Mouse (Mus musculus) small intestine, adult 2 months (tissue): ENCODE results near the gene Abcc12. TPM values are rescaled to one million over a fixed set of nuclear protein-coding genes. Genes with fewer than 3 reads are reported as not detected.

Experiments
- H3K27ac ChIP-seq: fragments of 200-500 bp; 2 replicates; pipeline ENCODE4 v1.5.1; 2012; ENCODE audit warnings: low read depth, low read length, control low read depth, inconsistent platforms; ENCODE audit not compliant: insufficient read depth
- H3K27me3 ChIP-seq: fragments of 200-500 bp; 2 replicates; pipeline ENCODE4 v1.6.1; 2012; ENCODE audit warnings: mild to moderate bottlenecking, moderate library complexity, low read length, inconsistent platforms; ENCODE audit not compliant: control insufficient read depth, insufficient read depth
- H3K36me3 ChIP-seq: fragments of 200-500 bp; 2 replicates; pipeline ENCODE4 v1.6.1; 2012; ENCODE audit warnings: mild to moderate bottlenecking, low read length, control low read depth, inconsistent platforms; ENCODE audit not compliant: control insufficient read depth, insufficient read depth
- H3K4me1 ChIP-seq: fragments of 200-500 bp; 2 replicates; pipeline ENCODE4 v1.6.1; 2012; ENCODE audit warnings: low read length, inconsistent platforms, mixed read lengths; ENCODE audit not compliant: control insufficient read depth, insufficient read depth, insufficient read length
- H3K4me3 ChIP-seq: fragments of 200-500 bp; 2 replicates; pipeline ENCODE4 v1.5.1; 2012; ENCODE audit warnings: low read depth, mild to moderate bottlenecking, control low read depth, inconsistent platforms, low read length, moderate library complexity
- CTCF ChIP-seq: fragments of 200-500 bp; IDR thresholded peaks from 2 replicates; pipeline ENCODE4 v1.5.1; 2012; ENCODE audit warnings: low read depth, mild to moderate bottlenecking, control low read depth, inconsistent platforms, low read length, moderate library complexity, mixed read lengths; ENCODE audit not compliant: insufficient replicate concordance, insufficient read length; ENCODE audit errors: extremely low read depth
- POLR2A ChIP-seq: fragments of 200-500 bp; IDR thresholded peaks from 2 replicates; pipeline ENCODE4 v1.6.1; 2012; ENCODE audit warnings: low read depth, mild to moderate bottlenecking, control low read depth, inconsistent platforms, low read length, moderate library complexity
- WGBS: fragments of 180-500 bp; shearing (Covaris S2); methylation state at CpG from one replicate; pipeline ENCODE4 v1.1.7; 2018; 5-methylcytosine and 5-hydroxymethylcytosine counted together
- polyA plus RNA-seq: library from polyadenylated mRNA; depleted of rRNA; stranded (reverse); fragments of >200 nt; gene quantifications from 2 replicates; pipeline ENCODE4 v1.2.3, GENCODE M21; 2012

Gene Abcc12
- polyA plus RNA-seq, 1 experiment: 0.03 TPM

GRCm38 (mm10) chr8:86557186-86558045 lies 23.1 kb downstream of the Abcc12 start:
- H3K4me3 ChIP-seq: no peak overlapping the region
- no peak overlapping the region for H3K27ac ChIP-seq
- H3K36me3 ChIP-seq: no peaks in the 10 kb centered on the region
- TF ChIP-seq CTCF (no peak), POLR2A (no peak)
- no peaks in the 10 kb centered on the region for H3K4me1 ChIP-seq
- no peaks in the 10 kb centered on the region for H3K27me3 ChIP-seq
- WGBS: 76% methylated on average over 15 of the region's 15 CpGs

GRCm38 (mm10) chr8:86555564-86555963 lies 24.9 kb downstream of the Abcc12 start:
- H3K4me1 ChIP-seq: no peaks in the 10 kb centered on the region
- no peaks in the 10 kb centered on the region for H3K27me3 ChIP-seq
- 72% methylated on average over 2 of the region's 2 CpGs for WGBS
- H3K36me3 ChIP-seq: no peaks in the 10 kb centered on the region
- no peak for TF ChIP-seq CTCF
- TF ChIP-seq POLR2A: no peak
- H3K27ac ChIP-seq: no peak overlapping the region
- H3K4me3 ChIP-seq: no peak overlapping the region

GRCm38 (mm10) chr8:86554220-86554891 lies 26.1 kb downstream of the Abcc12 start:
- Histone ChIP-seq H3K36me3 (no peaks in the 10 kb centered on the region), H3K4me1 (no peaks in the 10 kb centered on the region), H3K27ac (no peak overlapping the region), H3K27me3 (no peaks in the 10 kb centered on the region; the same call in 1 of the 2 replicates), H3K4me3 (no peak overlapping the region)
- WGBS: 85% methylated on average over 12 of the region's 12 CpGs
- no peak for TF ChIP-seq POLR2A
- no peak for TF ChIP-seq CTCF

- H3K36me3 ChIP-seq: no peaks in the 10 kb centered on the region
- TF ChIP-seq POLR2A: no peak
- no peak for TF ChIP-seq CTCF
- WGBS: 89% methylated on average over 10 of the region's 10 CpGs
- H3K27ac ChIP-seq: no peak overlapping the region
- H3K27me3 ChIP-seq: no peaks in the 10 kb centered on the region; the same call in 1 of the 2 replicates
- H3K4me3 ChIP-seq: no peak overlapping the region
- no peaks in the 10 kb centered on the region for H3K4me1 ChIP-seq
Measured at GRCm38 (mm10) chr8:86550516-86550915, 30.0 kb downstream of the Abcc12 start.

- TF ChIP-seq CTCF (no peak), POLR2A (no peak)
- no peaks in the 10 kb centered on the region for H3K4me1 ChIP-seq
- WGBS: 82% methylated on average over 1 of the region's 1 CpGs
Measured at GRCm38 (mm10) chr8:86546001-86546400, 34.5 kb downstream of the Abcc12 start.

GRCm38 (mm10) chr8:86540906-86541305 lies 39.6 kb downstream of the Abcc12 start:
- WGBS: 74% methylated on average over 6 of the region's 6 CpGs

More at GRCm38 (mm10) chr8:86546001-86546400, 34.5 kb downstream of the Abcc12 start:
- no peak overlapping the region for H3K4me3 ChIP-seq
- H3K36me3 ChIP-seq: no peaks in the 10 kb centered on the region
- no peak overlapping the region for H3K27ac ChIP-seq
- no peaks in the 10 kb centered on the region; the same call in 1 of the 2 replicates for H3K27me3 ChIP-seq

GRCm38 (mm10) chr8:86540376-86540775 lies 40.1 kb downstream of the Abcc12 start:
- Histone ChIP-seq H3K36me3 (no peaks in the 10 kb centered on the region), H3K27ac (no peak overlapping the region), H3K27me3 (no peaks in the 10 kb centered on the region), H3K4me1 (no peaks in the 10 kb centered on the region), H3K4me3 (no peak overlapping the region)
- no peak for TF ChIP-seq CTCF
- no peak for TF ChIP-seq POLR2A
- WGBS: 92% methylated on average over 2 of the region's 2 CpGs

More at GRCm38 (mm10) chr8:86540906-86541305, 39.6 kb downstream of the Abcc12 start:
- H3K4me1 ChIP-seq: no peaks in the 10 kb centered on the region
- no peak for TF ChIP-seq CTCF
- TF ChIP-seq POLR2A: no peak
- H3K4me3 ChIP-seq: no peak overlapping the region
- no peaks in the 10 kb centered on the region for H3K36me3 ChIP-seq
- H3K27me3 ChIP-seq: no peaks in the 10 kb centered on the region
- H3K27ac ChIP-seq: no peak overlapping the region
